Mouse (Mus musculus): Measurements from ENCODE around the gene Tbx1. TPM values are rescaled to one million over a fixed set of nuclear protein-coding genes. Genes with fewer than 3 reads are reported as not detected.

The Tbx1 gene
- polyA plus RNA-seq, 1 experiment from 2014 or later = 3.8 TPM

GRCm38 (mm10) chr16:18631141-18631540, 40.7 kb upstream of the Tbx1 start:
- 57% methylated on average over 7 of the region's 7 CpGs for WGBS
- Histone ChIP-seq H3K4me2 (ENCODE audit: low read depth) (no peak overlapping the region), H3K27me3 (ENCODE audit: control insufficient read depth, insufficient read depth, low read length) (peaks cover 16% of the 10 kb centered on the region), H3K27ac (ENCODE audit: low read depth, low read length) (no peak overlapping the region), H3K9ac (ENCODE audit: low read length) (no peak overlapping the region), H3K4me3 (ENCODE audit: low read depth, low read length) (no peak overlapping the region), H3K4me1 (ENCODE audit: control insufficient read depth, insufficient read depth, low read length) (peaks cover 18% of the 10 kb centered on the region), H3K36me3 (ENCODE audit: control insufficient read depth, insufficient read depth, low read length) (no peaks in the 10 kb centered on the region), H3K9me3 (ENCODE audit: control insufficient read depth, low read length) (no peaks in the 10 kb centered on the region)
- ATAC-seq (ENCODE audit: insufficient read depth, low FRiP score, low TSS enrichment) (no peak), DNase-seq (ENCODE audit: low spot score) (no peak)

- no peaks in the 10 kb centered on the region for H3K36me3 ChIP-seq (ENCODE audit: control insufficient read depth, insufficient read depth, low read length)
Measured at GRCm38 (mm10) chr16:18630291-18630690, 39.8 kb upstream of the Tbx1 start.

DNA sequence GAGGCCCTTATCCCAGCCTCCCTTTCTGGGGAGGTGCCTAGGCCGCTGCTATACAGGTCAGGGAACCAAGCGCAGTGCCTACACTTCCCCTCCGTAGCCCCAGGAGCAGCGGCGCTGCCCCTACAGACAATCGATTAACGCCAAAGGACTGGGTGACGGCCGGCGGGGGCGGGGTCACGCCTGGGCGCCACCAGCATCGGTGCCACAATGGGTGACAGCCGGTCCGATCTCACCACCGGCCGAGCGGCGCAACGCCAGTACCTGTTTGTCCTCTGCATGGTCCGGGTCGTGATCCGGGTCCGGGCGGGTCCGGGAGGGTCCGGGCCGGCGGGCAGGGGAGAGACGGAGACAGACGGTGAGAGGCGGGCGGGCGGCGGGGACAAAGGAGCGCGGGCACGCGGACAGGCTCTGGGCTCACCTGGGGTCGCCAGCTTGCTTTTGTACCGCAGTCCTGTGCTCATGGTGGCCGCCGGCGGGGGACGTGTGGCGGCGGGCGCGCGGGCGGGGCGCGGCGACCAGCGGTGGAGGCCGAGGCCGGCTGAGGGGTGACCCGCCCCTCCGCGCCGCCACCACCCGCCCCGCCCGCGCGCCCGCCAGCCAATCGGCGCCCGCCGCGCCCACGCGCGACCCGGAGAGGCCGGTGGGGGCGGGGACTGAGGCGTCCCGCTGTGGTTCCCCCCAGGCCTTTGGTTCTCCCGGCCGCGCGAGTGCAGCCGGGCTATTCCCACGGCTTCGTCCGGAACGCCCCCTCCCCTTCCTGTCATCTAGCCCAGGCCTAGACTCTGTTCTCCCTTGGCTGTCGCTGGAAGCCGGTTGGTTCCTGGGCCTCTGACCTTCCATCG, 39.1 kb upstream of the Tbx1 start, which contains the start of gene Sept5:
TSS of gene Sept5 (minus strand) at position 565 of the 842 bp plus-strand sequence.
- no peaks in the 10 kb centered on the region for H3K9me3 ChIP-seq (ENCODE audit: control insufficient read depth, low read length)
- peak; percentile 64 for ATAC-seq (ENCODE audit: insufficient read depth, low FRiP score, low TSS enrichment)
- peak; percentile 73 for DNase-seq (ENCODE audit: low spot score)
- peaks cover 24% of the 10 kb centered on the region for H3K4me1 ChIP-seq (ENCODE audit: control insufficient read depth, insufficient read depth, low read length)
- WGBS = under 1% methylated on average over 55 of the region's 93 CpGs
- H3K4me3 ChIP-seq (ENCODE audit: low read depth, low read length) = peak within 1 kb of the TSS; percentile 77
- H3K36me3 ChIP-seq (ENCODE audit: control insufficient read depth, insufficient read depth, low read length) = 0 out of 2 replicates have a peak, but pooled peaks cover under 1% of the 10 kb centered on the region
- peaks cover 31% of the 10 kb centered on the region for H3K27me3 ChIP-seq (ENCODE audit: control insufficient read depth, insufficient read depth, low read length)
- peak within 1 kb of the TSS; percentile 82 for H3K4me2 ChIP-seq (ENCODE audit: low read depth)
- peak within 1 kb of the TSS; percentile 90 for H3K9ac ChIP-seq (ENCODE audit: low read length)
- peak within 1 kb of the TSS; percentile 45 for H3K27ac ChIP-seq (ENCODE audit: low read depth, low read length)

More at GRCm38 (mm10) chr16:18630291-18630690, 39.8 kb upstream of the Tbx1 start:
- no peak for DNase-seq (ENCODE audit: low spot score)
- Histone ChIP-seq H3K4me3 (ENCODE audit: low read depth, low read length) (peak overlapping the region; percentile 77), H3K27me3 (ENCODE audit: control insufficient read depth, insufficient read depth, low read length) (peaks cover 24% of the 10 kb centered on the region), H3K4me2 (ENCODE audit: low read depth) (peak overlapping the region; percentile 82), H3K4me1 (ENCODE audit: control insufficient read depth, insufficient read depth, low read length) (peaks cover 24% of the 10 kb centered on the region), H3K9ac (ENCODE audit: low read length) (peak overlapping the region; percentile 90), H3K9me3 (ENCODE audit: control insufficient read depth, low read length) (no peaks in the 10 kb centered on the region), H3K27ac (ENCODE audit: low read depth, low read length) (peak overlapping the region; percentile 45; the same call in 1 of the 2 replicates)
- WGBS = 62% methylated on average over 5 of the region's 5 CpGs
- no peak for ATAC-seq (ENCODE audit: insufficient read depth, low FRiP score, low TSS enrichment)

DNA sequence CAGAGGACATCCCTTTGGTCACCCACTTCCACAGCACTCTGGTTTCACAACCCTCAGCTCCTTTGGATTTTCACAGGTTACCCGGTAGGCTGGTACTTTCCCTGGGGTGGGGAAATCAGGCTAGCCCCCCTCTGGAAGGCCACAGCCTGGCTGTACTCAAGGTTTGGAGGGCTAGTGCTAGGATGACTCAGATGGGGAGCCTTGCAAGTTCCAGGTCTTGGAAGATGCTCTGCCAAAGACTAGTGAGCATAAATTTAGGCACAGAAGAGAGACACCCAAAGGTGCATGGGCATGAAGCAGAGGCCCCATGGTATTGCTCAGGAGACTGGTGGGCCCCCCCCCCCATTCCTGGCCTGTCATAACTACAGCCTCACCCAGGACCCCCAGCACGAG, 38.5 kb upstream of the Tbx1 start:
- peaks cover 24% of the 10 kb centered on the region for H3K4me1 ChIP-seq (ENCODE audit: control insufficient read depth, insufficient read depth, low read length)
- peaks cover 2% of the 10 kb centered on the region for H3K36me3 ChIP-seq (ENCODE audit: control insufficient read depth, insufficient read depth, low read length)
- H3K4me3 ChIP-seq (ENCODE audit: low read depth, low read length) = peak overlapping the region; percentile 77
- whole genome bisulfite sequencing = 40% methylated on average over 2 of the region's 2 CpGs
- peak overlapping the region; percentile 82 for H3K4me2 ChIP-seq (ENCODE audit: low read depth)
- ATAC-seq (ENCODE audit: insufficient read depth, low FRiP score, low TSS enrichment) = no peak; the same call in 1 of the 2 replicates
- peak overlapping the region; percentile 90 for H3K9ac ChIP-seq (ENCODE audit: low read length)
- no peaks in the 10 kb centered on the region for H3K9me3 ChIP-seq (ENCODE audit: control insufficient read depth, low read length)
- H3K27me3 ChIP-seq (ENCODE audit: control insufficient read depth, insufficient read depth, low read length) = peaks cover 38% of the 10 kb centered on the region
- H3K27ac ChIP-seq (ENCODE audit: low read depth, low read length) = peak overlapping the region; percentile 45
- no peak for DNase-seq (ENCODE audit: low spot score)

DNA sequence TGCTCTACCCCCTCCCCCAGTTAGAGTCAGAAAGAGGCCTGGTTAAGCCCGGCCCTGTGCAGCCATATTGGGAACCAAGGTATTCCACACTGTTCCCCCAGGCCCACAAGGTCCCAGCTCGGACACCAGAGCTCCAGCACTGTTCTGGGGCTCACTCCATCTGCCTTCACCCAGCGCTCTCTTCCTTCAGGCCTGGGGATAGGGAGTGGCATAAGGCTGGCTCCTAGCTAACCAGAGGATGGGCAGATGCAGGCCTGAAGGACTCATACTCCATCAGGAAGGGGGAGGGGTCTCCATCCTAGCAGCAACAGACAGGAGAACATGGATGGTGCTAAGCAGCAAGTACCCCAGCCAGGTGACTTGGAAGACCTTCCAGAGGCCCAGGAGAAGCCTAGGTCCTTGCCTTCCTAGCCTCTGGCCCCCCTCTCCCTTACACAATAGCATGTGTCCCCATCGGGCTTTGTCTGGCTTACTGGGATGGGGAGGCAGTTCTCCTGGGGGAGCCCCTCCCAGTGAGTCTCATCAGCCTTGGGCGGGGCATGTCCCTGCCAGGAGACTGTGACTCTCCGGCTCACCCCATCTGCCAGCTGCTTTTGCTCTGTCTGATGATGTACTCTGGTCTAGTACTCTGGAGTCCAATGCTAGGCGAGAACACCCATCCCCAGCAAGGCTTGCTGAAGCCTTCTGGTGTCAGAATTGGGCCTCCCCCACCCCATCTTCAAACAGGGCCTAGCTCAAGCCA, 37.9 kb upstream of the Tbx1 start:
- ATAC-seq (ENCODE audit: insufficient read depth, low FRiP score, low TSS enrichment) (peak; percentile 16; the same call in 1 of the 2 replicates), DNase-seq (ENCODE audit: low spot score) (no peak)
- peaks cover 6% of the 10 kb centered on the region for H3K36me3 ChIP-seq (ENCODE audit: control insufficient read depth, insufficient read depth, low read length)
- H3K4me3 ChIP-seq (ENCODE audit: low read depth, low read length) = peak overlapping the region; percentile 77
- 57% methylated on average over 7 of the region's 7 CpGs for WGBS
- H3K4me1 ChIP-seq (ENCODE audit: control insufficient read depth, insufficient read depth, low read length) = peaks cover 24% of the 10 kb centered on the region
- no peaks in the 10 kb centered on the region for H3K9me3 ChIP-seq (ENCODE audit: control insufficient read depth, low read length)
- peaks cover 43% of the 10 kb centered on the region for H3K27me3 ChIP-seq (ENCODE audit: control insufficient read depth, insufficient read depth, low read length)
- peak overlapping the region; percentile 90 for H3K9ac ChIP-seq (ENCODE audit: low read length)
- H3K27ac ChIP-seq (ENCODE audit: low read depth, low read length) = no peak overlapping the region
- peak overlapping the region; percentile 82 for H3K4me2 ChIP-seq (ENCODE audit: low read depth)

- Histone ChIP-seq H3K9ac (ENCODE audit: low read length) (no peak overlapping the region), H3K4me1 (ENCODE audit: control insufficient read depth, insufficient read depth, low read length) (peaks cover 24% of the 10 kb centered on the region), H3K27me3 (ENCODE audit: control insufficient read depth, insufficient read depth, low read length) (peaks cover 56% of the 10 kb centered on the region), H3K9me3 (ENCODE audit: control insufficient read depth, low read length) (no peaks in the 10 kb centered on the region), H3K4me3 (ENCODE audit: low read depth, low read length) (0 out of 2 replicates have a peak overlapping the region, but pooled peaks have one; percentile 46), H3K27ac (ENCODE audit: low read depth, low read length) (no peak overlapping the region), H3K36me3 (ENCODE audit: control insufficient read depth, insufficient read depth, low read length) (peaks cover 8% of the 10 kb centered on the region), H3K4me2 (ENCODE audit: low read depth) (peak overlapping the region; percentile 82)
- DNase-seq (ENCODE audit: low spot score) (no peak), ATAC-seq (ENCODE audit: insufficient read depth, low FRiP score, low TSS enrichment) (no peak)
- 47% methylated on average over 3 of the region's 3 CpGs for WGBS
Measured at GRCm38 (mm10) chr16:18627163-18627562, 36.7 kb upstream of the Tbx1 start.

GRCm38 (mm10) chr16:18626376-18626878, 36.0 kb upstream of the Tbx1 start, which contains the start of gene Gm49601:
Gm49601 (minus strand) TSS chr16:18626427.
- Histone ChIP-seq H3K9me3 (ENCODE audit: control insufficient read depth, low read length) (no peaks in the 10 kb centered on the region), H3K4me1 (ENCODE audit: control insufficient read depth, insufficient read depth, low read length) (peaks cover 29% of the 10 kb centered on the region), H3K9ac (ENCODE audit: low read length) (peak within 1 kb of the TSS; percentile 44), H3K27me3 (ENCODE audit: control insufficient read depth, insufficient read depth, low read length) (peaks cover 63% of the 10 kb centered on the region), H3K36me3 (ENCODE audit: control insufficient read depth, insufficient read depth, low read length) (peaks cover 8% of the 10 kb centered on the region), H3K27ac (ENCODE audit: low read depth, low read length) (no peak within 1 kb of the TSS), H3K4me3 (ENCODE audit: low read depth, low read length) (peak within 1 kb of the TSS; percentile 46), H3K4me2 (ENCODE audit: low read depth) (peak within 1 kb of the TSS; percentile 82)
- DNase-seq (ENCODE audit: low spot score) (peak; percentile 89), ATAC-seq (ENCODE audit: insufficient read depth, low FRiP score, low TSS enrichment) (peak; percentile 28; the same call in 1 of the 2 replicates)
- under 1% methylated on average over 65 of the region's 65 CpGs for WGBS

DNA sequence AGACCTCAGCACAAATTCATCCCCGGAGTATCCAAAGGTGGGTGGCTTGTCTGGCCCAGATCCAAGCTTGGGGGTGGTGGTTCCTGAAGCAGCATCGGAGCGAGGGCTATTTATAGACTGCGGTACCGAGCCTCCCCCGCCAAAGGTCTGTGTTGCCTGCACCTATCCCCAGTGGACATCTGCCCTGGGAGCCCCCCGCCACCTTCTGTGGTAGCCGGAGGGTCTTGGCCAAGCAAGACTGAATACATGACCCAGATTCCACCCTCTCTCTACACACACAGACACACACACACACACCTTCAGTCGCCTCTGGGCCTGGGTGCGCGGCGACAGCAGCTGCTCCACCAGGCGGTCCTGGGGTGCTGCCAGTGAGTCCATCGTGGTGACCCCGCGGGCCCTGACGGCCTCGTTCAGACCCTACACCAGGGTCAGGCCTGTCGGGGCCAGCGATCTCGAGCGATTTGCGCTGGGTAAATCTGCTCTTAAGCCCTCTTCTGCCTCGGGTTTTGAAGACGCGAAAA, 35.4 kb upstream of the Tbx1 start:
- Histone ChIP-seq H3K27me3 (ENCODE audit: control insufficient read depth, insufficient read depth, low read length) (peaks cover 67% of the 10 kb centered on the region), H3K27ac (ENCODE audit: low read depth, low read length) (no peak overlapping the region), H3K4me3 (ENCODE audit: low read depth, low read length) (peak overlapping the region; percentile 46), H3K4me1 (ENCODE audit: control insufficient read depth, insufficient read depth, low read length) (peaks cover 33% of the 10 kb centered on the region), H3K9ac (ENCODE audit: low read length) (peak overlapping the region; percentile 44), H3K9me3 (ENCODE audit: control insufficient read depth, low read length) (no peaks in the 10 kb centered on the region), H3K36me3 (ENCODE audit: control insufficient read depth, insufficient read depth, low read length) (peaks cover 8% of the 10 kb centered on the region), H3K4me2 (ENCODE audit: low read depth) (peak overlapping the region; percentile 81)
- WGBS = 8% methylated on average over 26 of the region's 26 CpGs
- ATAC-seq (ENCODE audit: insufficient read depth, low FRiP score, low TSS enrichment) (no peak), DNase-seq (ENCODE audit: low spot score) (no peak)

Measured in neural tube, embryonic 11.5 days (tissue).